Mouse (Mus musculus) ES-Bruce4 (cell line): ENCODE measurements around the gene Zfp414.

ENCODE experiments used
- CTCF ChIP-seq: IDR thresholded peaks from one replicate; pipeline ENCODE4 v1.8.1; 2011; ENCODE audit warnings: low read depth, low read length
- EP300 ChIP-seq: IDR thresholded peaks from 2 replicates; pipeline ENCODE4 v1.6.1; 2011; ENCODE audit warnings: low read depth, low read length; ENCODE audit not compliant: insufficient read depth
- POLR2A ChIP-seq: IDR thresholded peaks from one replicate; pipeline ENCODE4 v1.8.1; 2011; ENCODE audit warnings: low read length; ENCODE audit not compliant: insufficient read depth

- TF ChIP-seq CTCF (no peak), POLR2A (no peak), EP300 (0 out of 2 replicates have a peak, but pooled peaks have one; percentile 7)
These were observed 28.9 kb upstream of the Zfp414 start for GRCm38 (mm10) chr17:33599836-33600475.
